ENCODE assay signal across 9 mouse cellular contexts in genomic region chr11:3335651-3336216, GRCm38 (mm10). TPM values are rescaled to one million over a fixed set of nuclear protein-coding genes. Genes with fewer than 3 reads are reported as not detected.
A peak's percentile ranks its signal among the peaks of the same experiment; 100 is the strongest.
DNase-seq lines count a peak whose midpoint lies in the region; ATAC-seq and TF ChIP-seq lines count a peak whose summit lies in the region.
"Had no signal": no experiment of that assay in that cellular context is flagged by ENCODE, and none has a peak within 500 bp of the region (broad histone marks: within the 10 kb centered on the region; RNA-seq: fewer than 3 reads in every experiment).

No protein-coding gene starts in this region.

- no peak for TF ChIP-seq CTCF in kidney, postnatal 0 days (IDR thresholded peaks at IDR 0.05; ENCODE audit: low read depth)
- no peak for TF ChIP-seq CTCF in olfactory bulb, adult 2 months (IDR thresholded peaks at IDR 0.05; ENCODE audit: insufficient read depth, low read depth, low read length)

- no peak overlapping the region for H3K27ac ChIP-seq in kidney, postnatal 0 days
- peak overlapping the region; percentile 23; the same call in 1 of the 2 replicates for H3K27ac ChIP-seq in olfactory bulb, adult 2 months (ENCODE audit: insufficient read depth, low read depth, low read length)
- no peak overlapping the region for H3K27ac ChIP-seq in midbrain, embryonic 11.5 days (ENCODE audit: low read depth, low read length)
- H3K27ac ChIP-seq in midbrain, embryonic 16.5 days (ENCODE audit: low read length), result no peak overlapping the region
- H3K27ac ChIP-seq: embryonic facial prominence, embryonic 15.5 days; midbrain, embryonic 12.5 days had no signal

- no peak overlapping the region for H3K9ac ChIP-seq in kidney, postnatal 0 days (ENCODE audit: low read depth, low read length)
- no peak overlapping the region for H3K9ac ChIP-seq in midbrain, embryonic 11.5 days (ENCODE audit: low read length)
- no peak overlapping the region for H3K9ac ChIP-seq in midbrain, embryonic 16.5 days (ENCODE audit: low read depth, low read length)
- H3K9ac ChIP-seq: embryonic facial prominence, embryonic 15.5 days; midbrain, embryonic 12.5 days had no signal

- no peak overlapping the region for H3K4me3 ChIP-seq in kidney, postnatal 0 days (replicated peaks; ENCODE audit: low read depth, low read length)
- no peak overlapping the region for H3K4me3 ChIP-seq in olfactory bulb, adult 2 months (ENCODE audit: insufficient read depth, low read depth, low read length)
- no peak overlapping the region for H3K4me3 ChIP-seq in midbrain, embryonic 11.5 days (ENCODE audit: low read depth, low read length)
- H3K4me3 ChIP-seq in midbrain, embryonic 16.5 days (ENCODE audit: low read depth, low read length), result no peak overlapping the region
- H3K4me3 ChIP-seq: embryonic facial prominence, embryonic 15.5 days; midbrain, embryonic 12.5 days had no signal

- peak overlapping the region; percentile 11; the same call in 1 of the 2 replicates for H3K4me2 ChIP-seq in kidney, postnatal 0 days (ENCODE audit: low read length)
- no peak overlapping the region for H3K4me2 ChIP-seq in midbrain, embryonic 11.5 days
- H3K4me2 ChIP-seq in midbrain, embryonic 16.5 days (ENCODE audit: low read length), result no peak overlapping the region
- H3K4me2 ChIP-seq: embryonic facial prominence, embryonic 15.5 days; midbrain, embryonic 12.5 days had no signal

- 33% methylated on average over 11 of the region's 11 CpGs for WGBS in kidney, postnatal 0 days
- WGBS in olfactory bulb, adult 2 months, result 47% methylated on average over 11 of the region's 11 CpGs
- WGBS in midbrain, embryonic 11.5 days, result 58% methylated on average over 11 of the region's 11 CpGs
- 53% methylated on average over 11 of the region's 11 CpGs for WGBS in midbrain, embryonic 16.5 days

- no peaks in the 10 kb centered on the region for H3K36me3 ChIP-seq in kidney, postnatal 0 days (ENCODE audit: insufficient read depth, low read length)
- H3K36me3 ChIP-seq in midbrain, embryonic 11.5 days (ENCODE audit: control insufficient read depth, insufficient read depth, low read length), result no peaks in the 10 kb centered on the region
- 0 out of 2 replicates have a peak, but pooled peaks cover 2% of the 10 kb centered on the region for H3K36me3 ChIP-seq in midbrain, embryonic 16.5 days (ENCODE audit: control insufficient read depth, insufficient read depth, low read length)
- H3K36me3 ChIP-seq: midbrain, embryonic 12.5 days had no signal

- peak; percentile 82 to 85 for DNase-seq in CD8-positive naive resting alpha-beta T cell, adult 2 months (ENCODE audit: low read depth in 2 of 2, low spot score in 2 of 2)
- peak; percentile 93 for DNase-seq in T-cell, adult 2 months (ENCODE audit: low spot score)
- peak; percentile 49 to 66 for DNase-seq in gastrocnemius, adult 8-10 months (ENCODE audit: low spot score in 2 of 2)
- peak; percentile 47 for DNase-seq in kidney, postnatal 0 days (ENCODE audit: low spot score)
- no peak for DNase-seq in midbrain, embryonic 11.5 days (ENCODE audit: low spot score, missing footprints)

- ATAC-seq in kidney, postnatal 0 days (replicated peaks; ENCODE audit: low FRiP score, low read depth), result no peak
- no peak for ATAC-seq in midbrain, embryonic 11.5 days (ENCODE audit: low FRiP score)
- ATAC-seq in midbrain, embryonic 16.5 days, result no peak

- peaks cover 5% of the 10 kb centered on the region for H3K4me1 ChIP-seq in kidney, postnatal 0 days (replicated peaks; ENCODE audit: insufficient read depth, low read length)
- H3K4me1 ChIP-seq in olfactory bulb, adult 2 months (ENCODE audit: control insufficient read depth, insufficient read depth, low read length), result peaks cover 46% of the 10 kb centered on the region
- H3K4me1 ChIP-seq in midbrain, embryonic 11.5 days (ENCODE audit: control insufficient read depth, insufficient read depth, low read length), result peaks cover 24% of the 10 kb centered on the region
- H3K4me1 ChIP-seq in midbrain, embryonic 16.5 days (ENCODE audit: control insufficient read depth, insufficient read depth, low read length), result peaks cover 21% of the 10 kb centered on the region

- TF ChIP-seq POLR2A in olfactory bulb, adult 2 months (IDR thresholded peaks at IDR 0.05; ENCODE audit: insufficient read depth, low read depth, low read length), result no peak

- no peaks in the 10 kb centered on the region for H3K27me3 ChIP-seq in kidney, postnatal 0 days (ENCODE audit: insufficient read depth, low read length)
- H3K27me3 ChIP-seq in midbrain, embryonic 11.5 days (ENCODE audit: control insufficient read depth, insufficient read depth, low read length), result no peaks in the 10 kb centered on the region; the same call in 1 of the 2 replicates
- H3K27me3 ChIP-seq in midbrain, embryonic 16.5 days (ENCODE audit: control insufficient read depth, insufficient read depth, low read depth, low read length), result no peaks in the 10 kb centered on the region
- H3K27me3 ChIP-seq: embryonic facial prominence, embryonic 15.5 days had no signal

- no peaks in the 10 kb centered on the region for H3K9me3 ChIP-seq in kidney, postnatal 0 days (replicated peaks; ENCODE audit: low read length)
- no peaks in the 10 kb centered on the region for H3K9me3 ChIP-seq in midbrain, embryonic 11.5 days (ENCODE audit: control insufficient read depth, low read length)
- H3K9me3 ChIP-seq in midbrain, embryonic 16.5 days (replicated peaks; ENCODE audit: control insufficient read depth, low read length, poor library complexity, severe bottlenecking), result no peaks in the 10 kb centered on the region
- H3K9me3 ChIP-seq: embryonic facial prominence, embryonic 15.5 days; midbrain, embryonic 12.5 days had no signal

RNA-seq across cellular contexts. Expression of gene Pik3ip1, which starts 5.5 kb away (rescaled TPM):
- 10 to 100 TPM; 28.3 to 39.0 (median 36.6) TPM for total RNA-seq in gastrocnemius, adult 8-10 months (2022)
- 14.8 and 15.0 TPM in 2 replicates for polyA plus RNA-seq in kidney, postnatal 0 days (2015; fragmentation: Nextera tagmentation; extraction: Ambion mirVana)
- polyA plus RNA-seq in olfactory bulb, adult 2 months (2012; ENCODE audit: insufficient read depth, insufficient read length, low replicate concordance, missing spikeins), result not detected in 2 replicates
- polyA plus RNA-seq in midbrain, embryonic 11.5 days (2014; fragmentation: Nextera tagmentation; extraction: Ambion mirVana), result 10.5 and 12.1 TPM in 2 replicates
- 22.8 and 29.5 TPM in 2 replicates for polyA plus RNA-seq in midbrain, embryonic 16.5 days (2015; fragmentation: Nextera tagmentation; extraction: Ambion mirVana)

RNA-seq across cellular contexts. Expression of gene Patz1, which starts 47.1 kb away (rescaled TPM):
- 10 to 100 TPM; 13.0 to 22.3 (median 19.2) TPM for total RNA-seq in gastrocnemius, adult 8-10 months (2022)
- 47.8 and 51.0 TPM in 2 replicates for polyA plus RNA-seq in kidney, postnatal 0 days (2015; fragmentation: Nextera tagmentation; extraction: Ambion mirVana)
- polyA plus RNA-seq in olfactory bulb, adult 2 months (2012; ENCODE audit: insufficient read depth, insufficient read length, low replicate concordance, missing spikeins), result not detected in 2 replicates
- polyA plus RNA-seq in midbrain, embryonic 11.5 days (2014; fragmentation: Nextera tagmentation; extraction: Ambion mirVana), result 107 and 116 TPM in 2 replicates
- polyA plus RNA-seq in midbrain, embryonic 16.5 days (2015; fragmentation: Nextera tagmentation; extraction: Ambion mirVana), result 41.6 and 52.0 TPM in 2 replicates
